In genomic region chr17:73031796-73032195, GRCm38 (mm10) we compare ENCODE assay signal across 25 mouse cellular contexts.
DNase-seq lines count a peak whose midpoint lies in the region; ATAC-seq lines count a peak whose summit lies in the region.
"Had no signal": no experiment of that assay in that cellular context is flagged by ENCODE, and none has a peak within 500 bp of the region (broad histone marks: within the 10 kb centered on the region; RNA-seq: fewer than 3 reads in every experiment).

No protein-coding gene starts in this region.

- H3K9ac ChIP-seq in hindbrain, embryonic 16.5 days (ENCODE audit: low read depth, low read length), result no peak overlapping the region
- H3K9ac ChIP-seq: embryonic facial prominence, embryonic 12.5 days; forebrain, embryonic 12.5 days; heart, embryonic 15.5 days; hindbrain, embryonic 14.5 days had no signal

- H3K27me3 ChIP-seq in hindbrain, embryonic 16.5 days (replicated peaks; ENCODE audit: control insufficient read depth, insufficient read depth, low read length), result no peaks in the 10 kb centered on the region
- H3K27me3 ChIP-seq: forebrain, embryonic 12.5 days; heart, embryonic 15.5 days had no signal

- no peaks in the 10 kb centered on the region for H3K36me3 ChIP-seq in hindbrain, embryonic 16.5 days (ENCODE audit: control insufficient read depth, insufficient read depth, low read length)
- H3K36me3 ChIP-seq: embryonic facial prominence, embryonic 12.5 days; forebrain, embryonic 12.5 days; heart, embryonic 15.5 days; hindbrain, embryonic 10.5 days had no signal

- no peak overlapping the region for H3K4me3 ChIP-seq in hindbrain, embryonic 16.5 days (ENCODE audit: low read length)
- H3K4me3 ChIP-seq: embryonic facial prominence, embryonic 12.5 days; forebrain, embryonic 12.5 days; heart, embryonic 15.5 days; hindbrain, embryonic 10.5 days had no signal

- 66% methylated on average over 5 of the region's 5 CpGs for WGBS in hindbrain, embryonic 16.5 days

- ATAC-seq in hindbrain, embryonic 16.5 days, result no peak
- ATAC-seq: CD4-positive, CD25-positive, alpha-beta regulatory T cell, adult 4 months; forebrain, embryonic 16.5 days; inflammation-experienced regulatory T-cells, adult 6 months had no signal

- no peaks in the 10 kb centered on the region for H3K9me3 ChIP-seq in hindbrain, embryonic 16.5 days (ENCODE audit: control insufficient read depth, low read length)
- H3K9me3 ChIP-seq: embryonic facial prominence, embryonic 12.5 days; forebrain, embryonic 12.5 days; heart, embryonic 15.5 days had no signal

- peak; percentile 9 for DNase-seq in right cerebral cortex, adult 18-20 months
- DNase-seq in right cerebral cortex, postnatal 4 days, result no peak
- peak; percentile 39 for DNase-seq in 3T3-L1 (ENCODE audit: low read depth, low spot score)
- DNase-seq in ES-CJ7 (ENCODE audit: low read depth, low spot score), result peak; percentile 23
- peak; percentile 49 for DNase-seq in induced T-regulatory cell, adult 2 months (ENCODE audit: low read depth)
- no peak for DNase-seq in gastrocnemius, postnatal 10 days
- DNase-seq: adrenal gland, adult 8-10 months; adrenal gland, postnatal 36 days; cerebellum, adult 11 months; cerebellum, adult 8-10 months; cerebellum, postnatal 14 days; embryo, embryonic 11 days; gastrocnemius, postnatal 14 days; heart, postnatal 14 days; kidney, adult 11 months had no signal

- no peak overlapping the region for H3K27ac ChIP-seq in hindbrain, embryonic 16.5 days (ENCODE audit: low read depth, low read length)
- H3K27ac ChIP-seq: embryonic facial prominence, embryonic 12.5 days; forebrain, embryonic 12.5 days; heart, embryonic 15.5 days; hindbrain, embryonic 10.5 days; hindbrain, embryonic 14.5 days had no signal

- H3K4me1 ChIP-seq in hindbrain, embryonic 16.5 days (ENCODE audit: control insufficient read depth, insufficient read depth, low read depth, low read length), result no peaks in the 10 kb centered on the region
- H3K4me1 ChIP-seq: forebrain, embryonic 12.5 days had no signal

- H3K4me2 ChIP-seq in hindbrain, embryonic 16.5 days (ENCODE audit: low read length), result no peak overlapping the region
- H3K4me2 ChIP-seq: embryonic facial prominence, embryonic 12.5 days; forebrain, embryonic 12.5 days; heart, embryonic 11.5 days; heart, embryonic 15.5 days; hindbrain, embryonic 14.5 days had no signal

Comparison
In these comparisons a context has a peak if more than half of its experiments do, and no peak if none do; other contexts are left out.
1. DNase-seq: peak in right cerebral cortex, adult 18-20 months (single experiment), 3T3-L1 (single experiment), ES-CJ7 (single experiment) and induced T-regulatory cell, adult 2 months (single experiment); none in right cerebral cortex, postnatal 4 days (single experiment) and gastrocnemius, postnatal 10 days (single experiment).